Mouse (Mus musculus) midbrain, embryonic 13.5 days (tissue): ENCODE measurements at regions not wholly inside any gene's neighbourhood (a gene's known extent, or its start where the extent isn't known, plus 50 kb on each side); places are given as distances from the start of the nearest gene placed in this dataset.

Experiments
- ATAC-seq: fragments of 200-750 bp; cut with Nextera tagmentation; 2 replicates; pipeline ENCODE4 v1.8.0; 2017; ENCODE audit warnings: mild to moderate bottlenecking, moderate TSS enrichment, moderate library complexity
- H3K27ac ChIP-seq: fragments of 300-500 bp; sonication (generic); 2 replicates; pipeline ENCODE4 v1.5.1; 2015; ENCODE audit warnings: inconsistent platforms, mild to moderate bottlenecking, moderate library complexity
- H3K27me3 ChIP-seq: fragments of 300-500 bp; sonication (generic); 2 replicates; pipeline ENCODE4 v1.6.1; 2015; ENCODE audit warnings: mild to moderate bottlenecking, inconsistent platforms
- H3K36me3 ChIP-seq: fragments of 300-500 bp; sonication (generic); 2 replicates; pipeline ENCODE4 v1.6.1; 2015; ENCODE audit warnings: mild to moderate bottlenecking, inconsistent platforms
- H3K4me1 ChIP-seq: fragments of 300-500 bp; sonication (generic); replicated peaks from 2 replicates; pipeline ENCODE4 v1.6.1; 2015; ENCODE audit warnings: inconsistent platforms
- H3K4me2 ChIP-seq: fragments of 300-500 bp; sonication (generic); replicated peaks from 2 replicates; pipeline ENCODE4 v1.6.1; 2015; ENCODE audit warnings: moderate library complexity, mild to moderate bottlenecking, inconsistent platforms
- H3K4me3 ChIP-seq: fragments of 300-500 bp; sonication (generic); replicated peaks from 2 replicates; pipeline ENCODE4 v1.5.1; 2015; ENCODE audit warnings: mild to moderate bottlenecking, inconsistent platforms
- H3K9ac ChIP-seq: fragments of 300-500 bp; sonication (generic); replicated peaks from 2 replicates; pipeline ENCODE4 v1.6.1; 2015; ENCODE audit warnings: mild to moderate bottlenecking, inconsistent platforms
- H3K9me3 ChIP-seq: fragments of 300-500 bp; sonication (generic); 2 replicates; pipeline ENCODE4 v1.6.1; 2016; ENCODE audit warnings: mild to moderate bottlenecking, inconsistent platforms
- WGBS: fragments of 180-500 bp; shearing (Covaris S2); methylation state at CpG from one replicate; pipeline ENCODE4 v1.1.7; 2015; 5-methylcytosine and 5-hydroxymethylcytosine counted together

DNA sequence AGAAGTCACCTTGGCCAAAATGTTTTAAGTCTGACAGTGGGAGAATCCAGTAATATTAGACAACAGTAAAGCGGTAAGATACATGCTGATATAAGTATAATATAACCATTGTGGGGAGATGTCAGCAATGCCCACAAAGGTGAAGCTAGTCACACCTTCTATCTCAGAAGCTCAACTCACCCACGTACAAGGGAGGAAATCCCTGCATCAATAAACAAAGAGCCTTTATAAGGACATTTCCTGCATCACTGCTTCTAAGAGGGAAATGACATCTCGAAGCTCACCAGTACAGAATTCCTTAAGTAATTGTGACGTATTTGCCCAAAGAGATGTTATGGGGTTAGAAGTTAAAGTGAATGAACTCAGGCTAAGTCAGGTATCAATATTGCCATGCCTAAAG is 186.3 kb upstream of the Lpp start:
- no peaks in the 10 kb centered on the region for H3K36me3 ChIP-seq
- no peak overlapping the region for H3K4me2 ChIP-seq
- no peak overlapping the region for H3K9ac ChIP-seq
- no peaks in the 10 kb centered on the region for H3K4me1 ChIP-seq
- no peaks in the 10 kb centered on the region for H3K9me3 ChIP-seq
- no peaks in the 10 kb centered on the region for H3K27me3 ChIP-seq
- no peak overlapping the region for H3K27ac ChIP-seq
- H3K4me3 ChIP-seq: no peak overlapping the region
- WGBS: 52% methylated on average over 4 of the region's 4 CpGs
- ATAC-seq: no peak

DNA sequence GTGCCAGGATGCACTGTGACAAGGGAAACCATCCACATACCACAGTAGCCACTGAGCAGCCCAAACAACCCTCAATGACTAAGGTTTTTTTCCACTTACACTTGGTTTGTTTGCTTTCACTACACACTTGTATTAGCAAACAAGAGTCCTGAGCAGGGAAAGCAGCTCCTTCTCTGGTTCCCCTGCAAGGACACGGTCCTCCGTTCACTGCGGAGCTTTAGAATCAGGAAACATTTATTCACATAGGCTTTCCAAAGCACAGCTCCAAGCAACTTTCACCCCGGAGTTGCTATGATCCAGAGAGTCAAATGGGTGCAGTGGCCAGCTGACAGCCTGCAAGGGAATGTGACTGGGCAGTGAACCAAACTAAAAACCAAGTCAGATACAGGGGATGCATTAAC is 186.8 kb upstream of the Lpp start:
- H3K9me3 ChIP-seq: no peaks in the 10 kb centered on the region

GRCm38 (mm10) chr16:24205594-24205993 is 187.7 kb upstream of the Lpp start:
- H3K36me3 ChIP-seq: no peaks in the 10 kb centered on the region
- ATAC-seq: no peak
- WGBS: 86% methylated on average over 5 of the region's 5 CpGs

More for the DNA sequence above, 186.8 kb upstream of the Lpp start:
- H3K4me2 ChIP-seq: no peak overlapping the region
- WGBS: 79% methylated on average over 4 of the region's 4 CpGs
- no peaks in the 10 kb centered on the region for H3K36me3 ChIP-seq
- no peaks in the 10 kb centered on the region for H3K27me3 ChIP-seq
- H3K4me3 ChIP-seq: no peak overlapping the region
- ATAC-seq: no peak
- no peaks in the 10 kb centered on the region for H3K4me1 ChIP-seq
- H3K9ac ChIP-seq: no peak overlapping the region
- H3K27ac ChIP-seq: no peak overlapping the region

DNA sequence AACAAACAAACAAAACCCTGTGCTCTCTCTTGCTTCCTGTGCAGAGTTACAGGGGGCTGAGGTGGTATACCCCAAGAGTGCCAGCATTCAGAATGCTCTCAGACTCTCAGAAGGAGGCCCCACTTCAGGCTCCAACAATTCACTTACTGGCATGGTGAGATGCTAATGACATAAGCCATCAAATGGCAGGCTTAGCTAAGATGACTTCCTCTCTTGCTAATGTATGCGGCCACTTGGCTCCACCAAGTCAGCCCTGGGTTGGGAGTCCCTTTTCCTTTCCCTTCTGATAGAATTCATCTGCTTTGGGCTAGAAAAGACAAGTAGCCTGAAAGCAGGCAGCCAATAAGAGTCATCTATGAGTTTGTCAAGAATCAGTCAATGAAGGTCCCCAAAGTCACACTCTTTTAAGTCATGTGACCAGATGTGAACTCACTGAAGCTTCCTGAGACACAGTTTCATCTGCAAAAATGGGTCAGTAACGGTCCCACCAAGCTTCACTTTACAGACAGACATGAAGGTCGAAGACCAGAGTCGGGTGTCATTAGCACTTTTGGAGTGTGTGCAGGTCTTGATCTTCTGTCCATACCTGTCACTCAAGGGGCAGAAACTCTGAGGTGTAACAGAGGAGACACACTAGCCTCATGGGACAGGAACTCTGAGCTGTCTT is 189.1 kb upstream of the Lpp start:
- H3K9ac ChIP-seq: no peak overlapping the region
- no peak overlapping the region for H3K4me3 ChIP-seq
- no peaks in the 10 kb centered on the region for H3K27me3 ChIP-seq
- H3K36me3 ChIP-seq: no peaks in the 10 kb centered on the region
- no peaks in the 10 kb centered on the region for H3K9me3 ChIP-seq
- no peaks in the 10 kb centered on the region for H3K4me1 ChIP-seq
- H3K4me2 ChIP-seq: no peak overlapping the region
- no peak overlapping the region for H3K27ac ChIP-seq
- ATAC-seq: no peak
- WGBS: 87% methylated on average over 4 of the region's 4 CpGs

More at GRCm38 (mm10) chr16:24205594-24205993, 187.7 kb upstream of the Lpp start:
- Histone ChIP-seq H3K27me3 (no peaks in the 10 kb centered on the region), H3K4me2 (no peak overlapping the region), H3K4me3 (no peak overlapping the region), H3K27ac (no peak overlapping the region), H3K4me1 (no peaks in the 10 kb centered on the region), H3K9me3 (no peaks in the 10 kb centered on the region), H3K9ac (no peak overlapping the region)

DNA sequence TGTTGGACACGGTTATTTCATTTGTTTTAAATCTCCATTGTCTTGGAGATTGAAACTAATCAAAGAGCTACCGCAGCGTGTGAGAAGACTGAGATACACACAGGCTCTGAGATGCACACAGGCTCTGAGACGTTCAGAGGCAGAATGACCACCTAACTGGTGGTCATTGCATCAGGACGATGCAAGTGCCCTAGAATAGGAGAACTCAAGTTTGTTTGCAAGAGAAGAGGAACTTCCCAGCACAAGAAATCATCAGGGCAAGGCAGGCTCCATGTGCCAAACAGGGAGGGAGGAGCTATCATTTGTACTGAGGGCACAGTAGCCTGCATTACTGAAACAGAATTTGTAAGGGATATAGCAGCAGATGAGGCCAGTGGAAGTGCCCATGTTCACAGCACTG is 190.7 kb upstream of the Lpp start:
- Histone ChIP-seq H3K4me3 (no peak overlapping the region), H3K4me2 (no peak overlapping the region), H3K9me3 (no peaks in the 10 kb centered on the region), H3K27ac (no peak overlapping the region), H3K36me3 (no peaks in the 10 kb centered on the region), H3K27me3 (no peaks in the 10 kb centered on the region), H3K4me1 (no peaks in the 10 kb centered on the region), H3K9ac (no peak overlapping the region)
- no peak for ATAC-seq
- WGBS: 88% methylated on average over 5 of the region's 5 CpGs

GRCm38 (mm10) chr16:24201455-24201854 is 191.9 kb upstream of the Lpp start:
- no peak for ATAC-seq
- Histone ChIP-seq H3K9ac (no peak overlapping the region), H3K4me1 (no peaks in the 10 kb centered on the region), H3K27ac (no peak overlapping the region), H3K4me2 (no peak overlapping the region), H3K27me3 (no peaks in the 10 kb centered on the region), H3K4me3 (no peak overlapping the region), H3K36me3 (no peaks in the 10 kb centered on the region), H3K9me3 (no peaks in the 10 kb centered on the region)
- 86% methylated on average over 7 of the region's 7 CpGs for WGBS

DNA sequence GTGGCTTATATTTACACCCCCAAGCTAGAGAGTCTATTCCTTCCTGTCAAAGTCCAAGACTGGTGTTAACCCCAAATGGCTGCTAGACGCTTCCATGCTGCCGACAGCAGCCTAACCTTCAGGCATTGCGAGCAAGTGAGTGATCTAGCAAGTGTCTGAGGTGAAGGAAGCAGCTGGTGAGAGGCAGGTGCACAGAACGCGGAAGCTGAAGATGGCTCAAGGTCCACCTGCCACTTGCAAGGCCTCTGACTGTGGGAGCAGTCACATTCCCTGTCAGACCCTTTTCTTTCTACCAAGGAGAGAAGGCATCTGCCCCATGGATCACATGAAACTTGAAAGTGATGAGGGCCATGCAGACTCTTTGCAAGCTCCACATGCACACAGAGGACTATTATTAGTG is 193.1 kb upstream of the Lpp start:
- Histone ChIP-seq H3K27ac (no peak overlapping the region), H3K27me3 (no peaks in the 10 kb centered on the region), H3K4me2 (no peak overlapping the region), H3K4me3 (no peak overlapping the region), H3K9ac (no peak overlapping the region), H3K36me3 (no peaks in the 10 kb centered on the region), H3K9me3 (no peaks in the 10 kb centered on the region), H3K4me1 (no peaks in the 10 kb centered on the region)
- 97% methylated on average over 5 of the region's 5 CpGs for WGBS
- no peak for ATAC-seq

- Histone ChIP-seq H3K4me2 (no peak overlapping the region), H3K36me3 (no peaks in the 10 kb centered on the region), H3K4me1 (no peaks in the 10 kb centered on the region), H3K9ac (no peak overlapping the region), H3K27me3 (no peaks in the 10 kb centered on the region), H3K4me3 (no peak overlapping the region), H3K27ac (no peak overlapping the region), H3K9me3 (no peaks in the 10 kb centered on the region)
- WGBS: 91% methylated on average over 18 of the region's 18 CpGs
- ATAC-seq: no peak
These were observed 193.7 kb upstream of the Lpp start for GRCm38 (mm10) chr16:24199408-24200167.

- H3K9ac ChIP-seq: no peak overlapping the region
- no peaks in the 10 kb centered on the region for H3K36me3 ChIP-seq
- H3K4me3 ChIP-seq: no peak overlapping the region
- no peak for ATAC-seq
- H3K4me2 ChIP-seq: no peak overlapping the region
- no peaks in the 10 kb centered on the region for H3K27me3 ChIP-seq
- no peaks in the 10 kb centered on the region for H3K9me3 ChIP-seq
- H3K4me1 ChIP-seq: no peaks in the 10 kb centered on the region
- H3K27ac ChIP-seq: no peak overlapping the region
These were observed 195.0 kb upstream of the Lpp start for GRCm38 (mm10) chr16:24198291-24198690.

GRCm38 (mm10) chr16:24197618-24198017 is 195.7 kb upstream of the Lpp start:
- 90% methylated on average over 5 of the region's 5 CpGs for WGBS
- H3K4me2 ChIP-seq: no peak overlapping the region
- no peaks in the 10 kb centered on the region for H3K9me3 ChIP-seq
- H3K27me3 ChIP-seq: no peaks in the 10 kb centered on the region
- no peaks in the 10 kb centered on the region for H3K36me3 ChIP-seq
- H3K27ac ChIP-seq: no peak overlapping the region
- H3K9ac ChIP-seq: no peak overlapping the region
- no peak for ATAC-seq
- H3K4me3 ChIP-seq: no peak overlapping the region
- H3K4me1 ChIP-seq: no peaks in the 10 kb centered on the region

DNA sequence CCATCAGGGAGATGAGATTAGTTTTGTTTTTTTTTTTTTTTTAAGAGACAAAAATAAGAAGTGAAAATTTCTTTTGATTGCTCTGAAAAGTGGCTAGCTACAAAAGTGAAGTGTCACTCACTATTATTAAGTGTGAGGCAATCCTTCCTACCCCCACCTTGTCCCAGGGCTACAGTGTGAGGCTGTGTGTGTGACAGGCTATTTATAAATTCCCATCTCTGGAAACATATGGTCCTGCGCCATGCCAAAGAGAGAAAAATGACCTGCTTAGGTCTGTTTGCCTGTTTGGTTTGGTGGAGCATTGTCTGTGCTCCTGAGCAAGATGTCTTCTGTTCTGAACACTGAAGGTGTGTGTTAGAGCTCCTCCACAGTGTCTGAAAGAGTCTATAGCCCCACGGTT is 199.4 kb upstream of the Lpp start:
- Histone ChIP-seq H3K4me3 (no peak overlapping the region), H3K9me3 (no peaks in the 10 kb centered on the region)

GRCm38 (mm10) chr16:24193251-24193873 is 199.9 kb upstream of the Lpp start:
- no peaks in the 10 kb centered on the region for H3K4me1 ChIP-seq
- no peak for ATAC-seq
- no peak overlapping the region for H3K9ac ChIP-seq
- no peak overlapping the region for H3K4me2 ChIP-seq
- no peak overlapping the region for H3K27ac ChIP-seq
- WGBS: 82% methylated on average over 15 of the region's 15 CpGs
- no peaks in the 10 kb centered on the region for H3K9me3 ChIP-seq
- no peak overlapping the region for H3K4me3 ChIP-seq
- H3K27me3 ChIP-seq: no peaks in the 10 kb centered on the region
- no peaks in the 10 kb centered on the region for H3K36me3 ChIP-seq

More for the DNA sequence above, 199.4 kb upstream of the Lpp start:
- no peaks in the 10 kb centered on the region for H3K4me1 ChIP-seq
- no peak overlapping the region for H3K9ac ChIP-seq
- H3K27ac ChIP-seq: no peak overlapping the region
- H3K4me2 ChIP-seq: no peak overlapping the region
- ATAC-seq: no peak
- no peaks in the 10 kb centered on the region for H3K36me3 ChIP-seq
- H3K27me3 ChIP-seq: no peaks in the 10 kb centered on the region
- WGBS: 82% methylated on average over 2 of the region's 2 CpGs
